Mouse (Mus musculus) midbrain, embryonic 10.5 days (tissue): ENCODE measurements at regions not wholly inside any gene's neighbourhood (a gene's known extent, or its start where the extent isn't known, plus 50 kb on each side); places are given as distances from the start of the nearest gene placed in this dataset.
A peak's percentile ranks its signal among the peaks of the same experiment; 100 is the strongest.

Experiments used
- DNase-seq: peaks from one replicate; pipeline ENCODE4 v3.0.0-alpha.2; 2017; ENCODE audit warnings: low spot score
- H3K27ac ChIP-seq: fragments of 300-500 bp; sonication (generic); replicated peaks from 2 replicates; pipeline ENCODE4 v1.5.1; 2016; ENCODE audit warnings: mild to moderate bottlenecking
- H3K27me3 ChIP-seq: fragments of 300-500 bp; sonication (generic); 2 replicates; pipeline ENCODE4 v1.6.1; 2016; ENCODE audit warnings: low read depth, mild to moderate bottlenecking; ENCODE audit not compliant: poor library complexity, severe bottlenecking
- H3K36me3 ChIP-seq: fragments of 300-500 bp; sonication (generic); 2 replicates; pipeline ENCODE4 v1.6.1; 2016; ENCODE audit warnings: mild to moderate bottlenecking, moderate library complexity
- H3K4me1 ChIP-seq: fragments of 300-500 bp; sonication (generic); 2 replicates; pipeline ENCODE4 v1.6.1; 2016
- H3K4me3 ChIP-seq: fragments of 300-500 bp; sonication (generic); 2 replicates; pipeline ENCODE4 v1.5.1; 2016; ENCODE audit warnings: mild to moderate bottlenecking, moderate library complexity
- H3K9me3 ChIP-seq: fragments of 300-500 bp; sonication (generic); replicated peaks from 2 replicates; pipeline ENCODE4 v1.6.1; 2016; ENCODE audit warnings: mild to moderate bottlenecking
- WGBS: fragments of 180-500 bp; shearing (Covaris S2); methylation state at CpG from one replicate; pipeline ENCODE4 v1.1.7; 2016; 5-methylcytosine and 5-hydroxymethylcytosine counted together

DNA sequence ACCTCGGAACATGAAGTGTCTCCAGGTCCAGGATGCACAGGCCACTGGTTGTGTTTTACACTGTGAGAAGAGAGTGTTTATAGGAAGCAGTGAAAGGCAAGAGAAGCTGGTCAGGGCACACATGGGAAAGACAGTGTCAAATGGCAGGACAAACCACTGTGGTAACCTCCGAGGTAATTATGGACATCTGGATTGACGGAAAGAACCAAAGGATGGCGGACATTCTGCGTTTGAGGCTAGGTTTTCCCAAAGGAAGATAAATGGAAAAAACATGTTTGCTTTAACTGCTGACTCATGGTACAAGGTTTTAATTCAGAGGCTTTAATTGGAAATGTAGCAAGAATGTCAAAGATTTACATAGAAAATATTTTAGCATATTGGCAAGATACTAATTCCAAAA, 80.2 kb downstream of the Tmem30b start:
- Histone ChIP-seq H3K27me3 (no peaks in the 10 kb centered on the region), H3K27ac (no peak overlapping the region), H3K9me3 (no peaks in the 10 kb centered on the region), H3K4me3 (no peak overlapping the region), H3K36me3 (no peaks in the 10 kb centered on the region), H3K4me1 (peaks cover 6% of the 10 kb centered on the region; the same call in 1 of the 2 replicates)
- 78% methylated on average over 5 of the region's 5 CpGs for WGBS
- DNase-seq = no peak

- Histone ChIP-seq H3K4me1 (peaks cover 10% of the 10 kb centered on the region; the same call in 1 of the 2 replicates), H3K27me3 (no peaks in the 10 kb centered on the region), H3K36me3 (no peaks in the 10 kb centered on the region), H3K9me3 (no peaks in the 10 kb centered on the region), H3K4me3 (no peak overlapping the region), H3K27ac (no peak overlapping the region)
- DNase-seq = no peak
- WGBS = 90% methylated on average over 5 of the region's 5 CpGs
Measured at GRCm38 (mm10) chr12:73464311-73464710, 81.9 kb downstream of the Tmem30b start.

DNA sequence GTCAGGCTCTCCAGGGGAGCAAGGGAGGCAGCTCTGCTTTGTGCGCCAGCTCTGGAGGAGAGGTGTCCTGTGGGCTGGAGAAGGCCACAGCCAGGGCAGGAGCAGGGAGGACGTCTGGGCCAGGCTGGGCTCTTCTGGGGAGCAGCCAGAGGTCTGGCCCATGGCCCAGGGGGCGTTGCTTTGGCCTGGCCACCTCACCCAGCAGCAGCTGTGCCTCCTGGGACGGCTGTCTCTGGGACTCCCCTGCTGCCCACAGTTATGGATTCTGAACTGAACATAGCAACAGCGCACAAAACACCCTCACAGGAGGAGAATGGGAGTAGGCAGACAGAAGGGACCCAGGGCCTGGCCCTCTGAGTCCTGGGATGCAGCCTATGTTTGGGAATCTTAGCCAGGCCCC, 84.1 kb downstream of the Tmem30b start:
- no peaks in the 10 kb centered on the region for H3K27me3 ChIP-seq
- H3K27ac ChIP-seq = peak overlapping the region; percentile 52; the same call in 1 of the 2 replicates
- 48% methylated on average over 5 of the region's 5 CpGs for WGBS
- no peaks in the 10 kb centered on the region for H3K9me3 ChIP-seq
- H3K4me3 ChIP-seq = no peak overlapping the region
- no peaks in the 10 kb centered on the region for H3K36me3 ChIP-seq
- no peak for DNase-seq
- H3K4me1 ChIP-seq = peaks cover 10% of the 10 kb centered on the region; the same call in 1 of the 2 replicates

GRCm38 (mm10) chr12:73460291-73460761, 85.9 kb downstream of the Tmem30b start:
- Histone ChIP-seq H3K27me3 (no peaks in the 10 kb centered on the region), H3K4me1 (peaks cover 10% of the 10 kb centered on the region; the same call in 1 of the 2 replicates), H3K9me3 (no peaks in the 10 kb centered on the region), H3K36me3 (no peaks in the 10 kb centered on the region), H3K27ac (no peak overlapping the region), H3K4me3 (no peak overlapping the region)
- no peak for DNase-seq
- 28% methylated on average over 2 of the region's 2 CpGs for WGBS

GRCm38 (mm10) chr12:73451257-73451656, 94.9 kb downstream of the Tmem30b start:
- H3K27me3 ChIP-seq = 0 out of 2 replicates have a peak, but pooled peaks cover 4% of the 10 kb centered on the region
- no peaks in the 10 kb centered on the region for H3K36me3 ChIP-seq
- H3K4me1 ChIP-seq = peaks cover 9% of the 10 kb centered on the region
- no peak for DNase-seq
- H3K4me3 ChIP-seq = no peak overlapping the region
- 77% methylated on average over 3 of the region's 3 CpGs for WGBS
- H3K27ac ChIP-seq = no peak overlapping the region
- no peaks in the 10 kb centered on the region for H3K9me3 ChIP-seq

DNA sequence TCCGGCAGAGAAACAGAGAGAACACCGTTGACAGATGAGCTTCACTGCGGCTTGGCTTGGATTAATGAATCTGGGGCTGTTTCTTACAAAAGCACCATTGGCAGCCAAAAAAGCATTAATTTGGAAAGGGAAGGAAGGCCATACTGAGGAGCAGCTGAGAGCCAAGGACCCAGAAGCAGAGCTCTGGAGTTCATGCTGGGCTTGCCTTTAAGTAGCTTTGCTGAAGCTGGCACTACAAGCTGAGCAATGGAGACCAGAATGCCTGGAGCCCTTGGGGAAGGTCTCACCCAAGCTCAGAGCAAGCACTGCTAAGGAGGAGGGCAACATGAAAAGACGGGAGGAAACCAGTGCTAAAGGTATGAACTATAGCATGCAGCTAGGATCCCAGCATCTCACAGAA, 95.7 kb downstream of the Tmem30b start:
- DNase-seq = no peak
- WGBS = 80% methylated on average over 4 of the region's 4 CpGs

DNA sequence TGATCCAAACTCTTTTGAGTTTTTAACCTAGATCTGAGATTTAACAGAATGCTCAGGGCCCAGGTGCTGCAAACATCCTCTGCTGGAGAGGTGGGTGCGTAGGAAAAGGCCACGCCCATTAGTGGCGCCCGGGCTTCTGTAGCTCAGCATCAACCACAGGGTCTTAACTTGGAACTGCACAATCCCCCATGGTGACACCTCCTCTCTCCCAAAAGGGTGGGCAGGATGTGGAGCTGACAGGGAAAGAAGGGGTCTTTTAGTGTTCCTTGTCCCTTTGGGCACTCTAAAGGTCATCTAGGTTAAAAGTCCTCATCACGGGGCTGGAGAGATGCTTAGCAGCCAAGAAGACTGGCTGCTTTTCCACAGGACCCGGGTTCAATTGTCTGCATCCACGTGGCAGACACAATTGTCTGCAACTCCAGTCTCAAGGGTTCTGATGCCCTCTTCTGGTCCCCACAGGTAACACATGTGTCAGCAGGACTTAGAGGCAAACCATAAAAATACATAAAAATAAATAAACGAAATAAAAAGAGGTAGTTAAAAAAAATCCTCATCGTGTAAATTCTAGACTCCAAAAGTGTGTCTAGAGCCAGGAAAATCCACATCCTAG, 96.2 kb downstream of the Tmem30b start:
- DNase-seq = peak; percentile 53
- no peak overlapping the region for H3K27ac ChIP-seq
- H3K4me1 ChIP-seq = peaks cover 9% of the 10 kb centered on the region
- 0 out of 2 replicates have a peak, but pooled peaks cover 4% of the 10 kb centered on the region for H3K27me3 ChIP-seq
- WGBS = 51% methylated on average over 9 of the region's 9 CpGs
- H3K4me3 ChIP-seq = no peak overlapping the region
- H3K9me3 ChIP-seq = no peaks in the 10 kb centered on the region
- H3K36me3 ChIP-seq = no peaks in the 10 kb centered on the region

More for the DNA sequence above, 95.7 kb downstream of the Tmem30b start:
- peaks cover 9% of the 10 kb centered on the region for H3K4me1 ChIP-seq
- no peaks in the 10 kb centered on the region for H3K9me3 ChIP-seq
- H3K27ac ChIP-seq = no peak overlapping the region
- no peaks in the 10 kb centered on the region for H3K36me3 ChIP-seq
- H3K4me3 ChIP-seq = no peak overlapping the region
- H3K27me3 ChIP-seq = 0 out of 2 replicates have a peak, but pooled peaks cover 4% of the 10 kb centered on the region

- Histone ChIP-seq H3K27ac (no peak overlapping the region), H3K27me3 (0 out of 2 replicates have a peak, but pooled peaks cover 4% of the 10 kb centered on the region), H3K4me1 (peaks cover 9% of the 10 kb centered on the region), H3K36me3 (no peaks in the 10 kb centered on the region), H3K4me3 (no peak overlapping the region), H3K9me3 (no peaks in the 10 kb centered on the region)
- WGBS = 79% methylated on average over 9 of the region's 9 CpGs
- no peak for DNase-seq
Measured at GRCm38 (mm10) chr12:73449069-73449468, 97.1 kb downstream of the Tmem30b start.

- Histone ChIP-seq H3K27me3 (0 out of 2 replicates have a peak, but pooled peaks cover 4% of the 10 kb centered on the region), H3K36me3 (no peaks in the 10 kb centered on the region), H3K4me3 (no peak overlapping the region), H3K4me1 (peaks cover 9% of the 10 kb centered on the region), H3K27ac (no peak overlapping the region), H3K9me3 (no peaks in the 10 kb centered on the region)
- 57% methylated on average over 10 of the region's 10 CpGs for WGBS
- no peak for DNase-seq
Measured at GRCm38 (mm10) chr12:73448388-73448965, 97.7 kb downstream of the Tmem30b start.

DNA sequence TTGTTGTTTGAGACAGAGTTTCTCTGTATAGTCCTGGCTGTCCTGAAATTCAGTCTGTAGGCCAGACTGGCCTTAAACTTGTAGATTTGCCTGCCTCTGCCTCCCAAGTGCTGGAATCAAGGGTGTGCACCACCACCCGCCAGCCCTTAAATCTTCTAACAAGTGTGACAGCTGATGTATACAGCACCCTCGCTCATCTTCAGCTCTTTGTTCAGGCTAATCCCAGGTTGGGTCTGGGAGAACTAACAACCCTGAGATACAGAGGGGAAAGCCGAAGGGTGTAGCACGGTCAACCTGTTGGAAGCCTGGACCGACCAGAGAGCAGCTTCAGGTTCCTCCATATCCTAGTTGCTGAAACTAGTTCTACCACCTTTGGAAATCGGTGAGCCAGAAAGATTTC, 99.0 kb downstream of the Tmem30b start:
- Histone ChIP-seq H3K27me3 (0 out of 2 replicates have a peak, but pooled peaks cover 4% of the 10 kb centered on the region), H3K9me3 (no peaks in the 10 kb centered on the region), H3K4me3 (no peak overlapping the region), H3K4me1 (peaks cover 9% of the 10 kb centered on the region), H3K36me3 (no peaks in the 10 kb centered on the region), H3K27ac (no peak overlapping the region)
- WGBS = 95% methylated on average over 6 of the region's 6 CpGs
- DNase-seq = no peak

- H3K36me3 ChIP-seq = no peaks in the 10 kb centered on the region
- 92% methylated on average over 7 of the region's 7 CpGs for WGBS
- no peak overlapping the region for H3K27ac ChIP-seq
- H3K9me3 ChIP-seq = no peaks in the 10 kb centered on the region
- H3K4me3 ChIP-seq = no peak overlapping the region
- H3K4me1 ChIP-seq = peaks cover 4% of the 10 kb centered on the region
- DNase-seq = no peak
- 0 out of 2 replicates have a peak, but pooled peaks cover 3% of the 10 kb centered on the region for H3K27me3 ChIP-seq
Measured at GRCm38 (mm10) chr12:73446148-73446547, 100.0 kb downstream of the Tmem30b start.

GRCm38 (mm10) chr12:73445562-73445961, 100.6 kb downstream of the Tmem30b start:
- no peak for DNase-seq
- WGBS = 94% methylated on average over 10 of the region's 10 CpGs
- H3K4me1 ChIP-seq = no peaks in the 10 kb centered on the region
- H3K4me3 ChIP-seq = no peak overlapping the region
- H3K9me3 ChIP-seq = no peaks in the 10 kb centered on the region
- no peak overlapping the region for H3K27ac ChIP-seq
- no peaks in the 10 kb centered on the region for H3K27me3 ChIP-seq
- no peaks in the 10 kb centered on the region for H3K36me3 ChIP-seq

DNA sequence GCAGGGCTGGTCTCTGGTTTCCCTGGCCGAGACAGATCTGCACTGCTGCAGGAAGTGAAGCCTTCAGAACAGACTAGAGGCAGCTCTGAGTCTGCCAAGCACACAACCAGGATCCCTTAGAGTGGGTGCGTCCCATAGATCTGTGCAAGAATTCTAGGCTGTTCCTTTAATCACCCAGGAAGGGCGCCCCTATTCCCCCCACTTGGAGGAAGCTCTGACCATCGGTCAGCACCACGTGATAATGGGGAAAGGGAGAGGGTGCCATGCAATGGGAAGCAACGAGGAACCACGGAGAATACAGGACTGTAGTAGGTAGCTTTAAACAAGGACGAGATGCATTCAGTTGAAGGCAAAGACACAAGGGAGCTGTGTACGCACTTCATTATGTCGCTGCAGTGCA, 101.1 kb downstream of the Tmem30b start:
- no peaks in the 10 kb centered on the region for H3K4me1 ChIP-seq
- H3K27me3 ChIP-seq = no peaks in the 10 kb centered on the region
- 69% methylated on average over 10 of the region's 10 CpGs for WGBS
- no peaks in the 10 kb centered on the region for H3K36me3 ChIP-seq
- H3K27ac ChIP-seq = no peak overlapping the region
- no peaks in the 10 kb centered on the region for H3K9me3 ChIP-seq
- no peak for DNase-seq
- H3K4me3 ChIP-seq = no peak overlapping the region
